Mouse (Mus musculus): ENCODE measurements around the gene Slc25a13. TPM values are rescaled to one million over a fixed set of nuclear protein-coding genes. Genes with fewer than 3 reads are reported as not detected.
"Not testable (repeated sequence)": the region's sequence is repeated elsewhere in the genome, so short reads cannot be mapped to it uniquely, and the experiment has no call there.

Gene Slc25a13
- polyA plus RNA-seq, 1 experiment from 2014 or later: 50.1 TPM

DNA sequence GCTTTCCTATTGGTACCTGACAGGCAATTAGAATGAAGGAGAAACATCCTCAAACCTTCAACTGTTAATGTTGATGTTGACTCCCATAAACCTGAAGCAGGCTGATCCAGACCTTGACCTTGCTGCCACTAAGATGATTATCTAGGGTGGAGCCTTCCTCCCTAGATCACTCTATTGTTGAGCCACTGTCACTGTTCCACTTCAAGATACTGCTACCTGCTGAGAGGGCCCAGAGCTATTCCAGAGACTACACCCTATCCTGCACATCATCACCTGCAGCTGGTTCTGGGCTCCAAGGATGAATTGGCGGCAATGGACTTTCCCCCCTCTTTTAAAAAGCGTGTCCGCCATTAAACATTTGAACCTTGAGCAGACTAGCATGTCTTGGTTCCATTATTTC, 18.9 kb downstream of the Slc25a13 start:
- H3K4me1 ChIP-seq (ENCODE audit: control insufficient read depth, insufficient read depth, low read length); ATAC-seq (ENCODE audit: insufficient number of reproducible peaks, low FRiP score, low TSS enrichment, low read depth); H3K27ac ChIP-seq (replicated peaks; ENCODE audit: low read depth, low read length); H3K4me3 ChIP-seq (ENCODE audit: low read depth, low read length); H3K36me3 ChIP-seq (ENCODE audit: control insufficient read depth, insufficient read depth, low read length); DNase-seq (ENCODE audit: low spot score); H3K4me2 ChIP-seq (ENCODE audit: low read depth, severe bottlenecking); H3K9ac ChIP-seq (ENCODE audit: low read length); H3K9me3 ChIP-seq (ENCODE audit: control insufficient read depth, low read length); H3K27me3 ChIP-seq (ENCODE audit: control insufficient read depth, insufficient read depth, low read length): not testable (repeated sequence)
- 97% methylated on average over 3 of the region's 3 CpGs for WGBS

GRCm38 (mm10) chr6:6197339-6197738, 19.6 kb downstream of the Slc25a13 start:
- ATAC-seq (ENCODE audit: insufficient number of reproducible peaks, low FRiP score, low TSS enrichment, low read depth) (no peak), DNase-seq (ENCODE audit: low spot score) (no peak)
- Histone ChIP-seq H3K4me2 (ENCODE audit: low read depth, severe bottlenecking) (no peak overlapping the region), H3K27me3 (ENCODE audit: control insufficient read depth, insufficient read depth, low read length) (no peaks in the 10 kb centered on the region), H3K4me3 (ENCODE audit: low read depth, low read length) (no peak overlapping the region), H3K9me3 (ENCODE audit: control insufficient read depth, low read length) (no peaks in the 10 kb centered on the region; the same call in 1 of the 2 replicates), H3K36me3 (ENCODE audit: control insufficient read depth, insufficient read depth, low read length) (no peaks in the 10 kb centered on the region), H3K9ac (ENCODE audit: low read length) (no peak overlapping the region), H3K27ac (replicated peaks; ENCODE audit: low read depth, low read length) (no peak overlapping the region), H3K4me1 (ENCODE audit: control insufficient read depth, insufficient read depth, low read length) (no peaks in the 10 kb centered on the region; the same call in 1 of the 2 replicates)
- 54% methylated on average over 6 of the region's 6 CpGs for WGBS

DNA sequence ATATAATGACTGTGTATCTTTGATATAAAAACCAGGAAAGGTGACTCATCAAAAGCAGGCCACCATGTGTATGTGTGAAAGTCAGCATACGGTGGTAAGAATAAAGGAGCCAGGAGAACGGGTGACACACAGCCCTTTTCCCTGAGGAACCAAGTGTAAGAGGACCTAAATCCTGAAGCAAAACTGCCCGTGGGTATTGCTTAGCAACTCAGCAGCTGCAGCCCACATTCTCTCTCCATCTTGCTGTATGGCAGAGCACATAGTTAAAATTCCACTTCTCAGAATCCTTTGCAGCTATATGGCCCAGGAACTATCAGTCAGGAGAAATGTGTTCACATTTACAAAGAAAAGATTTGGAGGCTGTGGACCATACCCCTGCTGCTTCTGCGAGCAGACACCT, 20.4 kb downstream of the Slc25a13 start:
- no peaks in the 10 kb centered on the region for H3K36me3 ChIP-seq (ENCODE audit: control insufficient read depth, insufficient read depth, low read length)
- no peak for ATAC-seq (ENCODE audit: insufficient number of reproducible peaks, low FRiP score, low TSS enrichment, low read depth)

DNA sequence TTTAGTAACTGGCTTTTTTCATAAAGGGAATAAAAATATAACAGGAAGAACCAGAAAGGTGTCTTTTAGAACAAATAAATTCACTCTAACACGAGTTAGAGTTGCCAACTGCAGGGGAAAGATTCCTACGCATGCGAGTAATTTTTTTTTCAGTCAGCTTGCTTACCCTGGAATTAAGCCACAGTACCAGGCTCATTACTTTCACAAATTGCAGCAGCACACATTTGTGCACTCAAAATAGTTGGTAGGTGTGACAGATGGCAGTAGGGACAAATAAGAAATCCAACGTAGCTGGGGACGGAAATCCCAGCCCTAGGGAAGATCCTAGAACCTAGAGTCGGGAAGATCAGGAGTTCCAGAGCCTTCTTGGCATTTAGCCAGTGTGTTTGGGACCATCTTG, 22.1 kb downstream of the Slc25a13 start:
- DNase-seq (ENCODE audit: low spot score): no peak
- WGBS: 90% methylated on average over 6 of the region's 6 CpGs
- Histone ChIP-seq H3K4me1 (ENCODE audit: control insufficient read depth, insufficient read depth, low read length) (no peaks in the 10 kb centered on the region; the same call in 1 of the 2 replicates), H3K4me2 (ENCODE audit: low read depth, severe bottlenecking) (no peak overlapping the region), H3K27me3 (ENCODE audit: control insufficient read depth, insufficient read depth, low read length) (no peaks in the 10 kb centered on the region), H3K4me3 (ENCODE audit: low read depth, low read length) (no peak overlapping the region), H3K9ac (ENCODE audit: low read length) (no peak overlapping the region), H3K9me3 (ENCODE audit: control insufficient read depth, low read length) (no peaks in the 10 kb centered on the region; the same call in 1 of the 2 replicates), H3K27ac (replicated peaks; ENCODE audit: low read depth, low read length) (no peak overlapping the region), H3K36me3 (ENCODE audit: control insufficient read depth, insufficient read depth, low read length) (no peaks in the 10 kb centered on the region)
- ATAC-seq (ENCODE audit: insufficient number of reproducible peaks, low FRiP score, low TSS enrichment, low read depth): no peak

More for the DNA sequence above, 20.4 kb downstream of the Slc25a13 start:
- Histone ChIP-seq H3K4me1 (ENCODE audit: control insufficient read depth, insufficient read depth, low read length) (no peaks in the 10 kb centered on the region; the same call in 1 of the 2 replicates), H3K9ac (ENCODE audit: low read length) (no peak overlapping the region), H3K4me2 (ENCODE audit: low read depth, severe bottlenecking) (no peak overlapping the region), H3K27me3 (ENCODE audit: control insufficient read depth, insufficient read depth, low read length) (no peaks in the 10 kb centered on the region), H3K4me3 (ENCODE audit: low read depth, low read length) (no peak overlapping the region), H3K27ac (replicated peaks; ENCODE audit: low read depth, low read length) (no peak overlapping the region), H3K9me3 (ENCODE audit: control insufficient read depth, low read length) (no peaks in the 10 kb centered on the region; the same call in 1 of the 2 replicates)
- no peak for DNase-seq (ENCODE audit: low spot score)
- WGBS: 86% methylated on average over 4 of the region's 4 CpGs

DNA sequence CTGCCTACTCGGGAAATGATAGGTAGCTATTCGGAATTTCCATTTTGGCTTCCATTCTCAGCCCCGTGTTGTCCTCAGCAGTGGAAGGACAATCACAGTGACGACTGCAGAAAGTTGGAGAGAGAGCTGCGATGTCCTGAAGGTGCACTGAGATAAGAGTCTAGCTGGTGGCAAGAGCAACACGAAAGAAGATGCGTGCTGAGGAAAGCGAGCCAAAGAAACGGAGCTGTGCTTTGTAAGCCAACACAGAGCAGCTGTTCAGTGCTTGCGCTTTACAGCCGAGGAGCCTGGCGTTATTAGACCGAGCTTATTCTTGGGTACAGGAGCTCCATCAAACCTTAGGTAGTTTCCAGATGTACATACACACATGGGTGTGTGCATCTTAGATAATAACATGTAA, 23.1 kb downstream of the Slc25a13 start:
- Histone ChIP-seq H3K36me3 (ENCODE audit: control insufficient read depth, insufficient read depth, low read length) (no peaks in the 10 kb centered on the region), H3K27ac (replicated peaks; ENCODE audit: low read depth, low read length) (no peak overlapping the region), H3K9ac (ENCODE audit: low read length) (no peak overlapping the region), H3K27me3 (ENCODE audit: control insufficient read depth, insufficient read depth, low read length) (no peaks in the 10 kb centered on the region), H3K9me3 (ENCODE audit: control insufficient read depth, low read length) (no peaks in the 10 kb centered on the region; the same call in 1 of the 2 replicates), H3K4me1 (ENCODE audit: control insufficient read depth, insufficient read depth, low read length) (no peaks in the 10 kb centered on the region; the same call in 1 of the 2 replicates), H3K4me3 (ENCODE audit: low read depth, low read length) (no peak overlapping the region), H3K4me2 (ENCODE audit: low read depth, severe bottlenecking) (no peak overlapping the region)
- WGBS: 94% methylated on average over 13 of the region's 13 CpGs
- ATAC-seq (ENCODE audit: insufficient number of reproducible peaks, low FRiP score, low TSS enrichment, low read depth): no peak
- no peak for DNase-seq (ENCODE audit: low spot score)

DNA sequence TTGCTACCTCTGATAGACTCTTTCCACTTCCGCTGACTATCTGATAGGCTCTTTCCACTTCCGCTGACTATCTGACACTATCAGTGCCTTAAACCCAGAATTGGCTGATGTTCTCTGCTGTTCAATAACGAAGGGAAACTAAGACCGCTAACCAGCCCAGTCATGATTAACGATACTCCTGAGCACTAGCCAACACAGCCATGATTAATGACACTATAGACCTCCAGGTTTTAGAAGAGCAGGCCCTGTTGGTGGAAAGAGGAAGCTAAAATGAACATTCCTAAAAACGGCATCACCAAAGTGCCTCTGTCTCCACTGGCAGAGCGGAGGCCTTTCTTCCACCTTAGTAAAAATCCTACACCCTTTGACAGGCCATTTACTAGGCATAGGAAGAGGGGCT, 24.6 kb downstream of the Slc25a13 start:
- Histone ChIP-seq H3K9ac (ENCODE audit: low read length) (no peak overlapping the region), H3K4me1 (ENCODE audit: control insufficient read depth, insufficient read depth, low read length) (no peaks in the 10 kb centered on the region; the same call in 1 of the 2 replicates), H3K27me3 (ENCODE audit: control insufficient read depth, insufficient read depth, low read length) (no peaks in the 10 kb centered on the region), H3K36me3 (ENCODE audit: control insufficient read depth, insufficient read depth, low read length) (no peaks in the 10 kb centered on the region), H3K4me3 (ENCODE audit: low read depth, low read length) (no peak overlapping the region), H3K4me2 (ENCODE audit: low read depth, severe bottlenecking) (no peak overlapping the region), H3K27ac (replicated peaks; ENCODE audit: low read depth, low read length) (no peak overlapping the region), H3K9me3 (ENCODE audit: control insufficient read depth, low read length) (no peaks in the 10 kb centered on the region; the same call in 1 of the 2 replicates)
- no peak for ATAC-seq (ENCODE audit: insufficient number of reproducible peaks, low FRiP score, low TSS enrichment, low read depth)
- WGBS: 75% methylated on average over 7 of the region's 7 CpGs
- no peak for DNase-seq (ENCODE audit: low spot score)

DNA sequence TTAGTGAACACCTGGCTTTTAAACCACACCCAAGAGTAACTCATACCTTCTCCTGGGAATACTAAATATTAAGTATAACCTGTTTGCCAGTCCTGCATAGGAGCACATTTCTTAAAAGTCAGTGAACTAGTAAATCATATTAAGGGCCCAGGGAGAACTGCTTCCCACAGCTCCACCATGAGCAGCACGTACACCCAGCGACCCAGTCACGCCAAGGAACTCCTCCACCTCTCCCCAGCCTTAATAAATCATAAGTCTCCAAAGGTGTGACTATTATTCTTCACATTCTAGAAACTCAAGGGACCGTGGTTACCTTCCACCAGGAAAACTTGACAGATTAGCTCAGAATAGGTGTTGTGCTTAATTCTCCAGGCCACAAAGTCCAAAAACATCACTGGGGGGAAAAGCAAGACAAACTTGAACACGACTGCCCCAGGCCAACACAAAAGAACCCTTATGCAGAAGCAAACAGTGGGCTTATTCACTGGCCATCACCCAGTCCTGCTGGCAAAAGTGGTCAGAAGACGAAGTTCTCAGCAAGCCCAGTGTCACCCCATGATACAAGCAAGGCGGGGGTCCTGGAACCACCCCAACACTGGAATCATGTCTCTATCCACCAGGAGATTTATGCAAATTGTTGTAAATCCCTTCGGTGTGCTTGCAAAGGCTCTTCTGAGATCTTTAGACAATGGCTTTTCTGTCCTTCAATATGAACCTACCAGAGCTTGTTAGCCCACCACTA, 25.2 kb downstream of the Slc25a13 start:
- DNase-seq (ENCODE audit: low spot score) (no peak), ATAC-seq (ENCODE audit: insufficient number of reproducible peaks, low FRiP score, low TSS enrichment, low read depth) (0 out of 2 replicates have a peak, but pooled peaks have one; percentile 65)
- Histone ChIP-seq H3K4me1 (ENCODE audit: control insufficient read depth, insufficient read depth, low read length) (no peaks in the 10 kb centered on the region; the same call in 1 of the 2 replicates), H3K9me3 (ENCODE audit: control insufficient read depth, low read length) (no peaks in the 10 kb centered on the region; the same call in 1 of the 2 replicates), H3K27me3 (ENCODE audit: control insufficient read depth, insufficient read depth, low read length) (no peaks in the 10 kb centered on the region), H3K9ac (ENCODE audit: low read length) (no peak overlapping the region), H3K4me2 (ENCODE audit: low read depth, severe bottlenecking) (no peak overlapping the region), H3K36me3 (ENCODE audit: control insufficient read depth, insufficient read depth, low read length) (no peaks in the 10 kb centered on the region), H3K27ac (replicated peaks; ENCODE audit: low read depth, low read length) (no peak overlapping the region), H3K4me3 (ENCODE audit: low read depth, low read length) (no peak overlapping the region)
- 72% methylated on average over 8 of the region's 8 CpGs for WGBS

DNA sequence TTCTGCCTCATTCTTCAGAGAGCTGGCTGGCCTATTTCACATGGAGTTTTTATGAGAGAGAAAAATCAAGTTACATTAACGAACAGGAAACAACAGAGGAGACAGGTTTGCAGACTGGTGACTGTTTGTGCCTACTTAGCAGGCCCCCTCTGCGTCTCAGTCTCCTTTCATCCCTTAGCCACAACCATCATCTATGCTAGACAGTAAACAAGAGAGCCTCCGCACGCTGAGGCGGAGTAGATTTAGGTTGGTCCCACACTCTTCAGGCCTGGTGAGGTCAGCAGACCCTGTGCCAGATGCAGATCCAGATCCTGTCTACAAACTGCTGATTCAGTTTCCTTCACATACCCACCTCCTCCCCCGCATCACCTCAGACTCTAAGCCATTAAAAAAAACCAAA, 28.0 kb downstream of the Slc25a13 start:
- Histone ChIP-seq H3K4me1 (ENCODE audit: control insufficient read depth, insufficient read depth, low read length) (no peaks in the 10 kb centered on the region; the same call in 1 of the 2 replicates), H3K9ac (ENCODE audit: low read length) (no peak overlapping the region), H3K4me3 (ENCODE audit: low read depth, low read length) (no peak overlapping the region), H3K27me3 (ENCODE audit: control insufficient read depth, insufficient read depth, low read length) (no peaks in the 10 kb centered on the region), H3K36me3 (ENCODE audit: control insufficient read depth, insufficient read depth, low read length) (no peaks in the 10 kb centered on the region), H3K27ac (replicated peaks; ENCODE audit: low read depth, low read length) (peak overlapping the region; percentile 42; the same call in 1 of the 2 replicates), H3K4me2 (ENCODE audit: low read depth, severe bottlenecking) (no peak overlapping the region), H3K9me3 (ENCODE audit: control insufficient read depth, low read length) (no peaks in the 10 kb centered on the region)
- WGBS: 64% methylated on average over 6 of the region's 6 CpGs
- DNase-seq (ENCODE audit: low spot score) (no peak), ATAC-seq (ENCODE audit: insufficient number of reproducible peaks, low FRiP score, low TSS enrichment, low read depth) (no peak)
